Mouse (Mus musculus): ENCODE measurements around the gene Kcnk10.

- TF ChIP-seq CTCF (IDR thresholded peaks at IDR 0.05; ENCODE audit: extremely low read depth, insufficient read depth, insufficient read length, insufficient replicate concordance), result no peak
- TF ChIP-seq POLR2A (IDR thresholded peaks at IDR 0.05; ENCODE audit: low read depth, low read length), result no peak
These were observed 171.5 kb downstream of the Kcnk10 start for GRCm38 (mm10) chr12:98406598-98406997.

Data from spleen, adult 2 months (tissue).